Mouse (Mus musculus) heart, adult 2 months (tissue): ENCODE results near the gene Lars2. TPM values are rescaled to one million over a fixed set of nuclear protein-coding genes. Genes with fewer than 3 reads are reported as not detected.

Experiments used
- DNase-seq, 2 experiments: peaks; one replicate each; pipeline ENCODE4 v3.0.0; 2021
- H3K27ac ChIP-seq: fragments of 200-600 bp; 2 replicates; pipeline ENCODE4 v1.8.1; 2022
- H3K27me3 ChIP-seq: fragments of 200-500 bp; 2 replicates; pipeline ENCODE4 v1.6.1; 2012; ENCODE audit warnings: mild to moderate bottlenecking, low read length, inconsistent platforms, mixed read lengths; ENCODE audit not compliant: control insufficient read depth, insufficient read depth
- H3K36me3 ChIP-seq: fragments of 200-500 bp; 2 replicates; pipeline ENCODE4 v1.6.1; 2012; ENCODE audit warnings: low read length, inconsistent platforms; ENCODE audit not compliant: control insufficient read depth, insufficient read depth
- H3K4me1 ChIP-seq: fragments of 200-500 bp; 2 replicates; pipeline ENCODE4 v1.6.1; 2011; ENCODE audit warnings: low read length; ENCODE audit not compliant: control insufficient read depth, insufficient read depth
- H3K4me3 ChIP-seq: fragments of 200-600 bp; 2 replicates; pipeline ENCODE4 v1.8.1; 2022
- H3K79me2 ChIP-seq: fragments of 200-500 bp; replicated peaks from 2 replicates; pipeline ENCODE4 v1.6.1; 2012; ENCODE audit warnings: mild to moderate bottlenecking, inconsistent platforms, low read length, moderate library complexity, mixed read lengths; ENCODE audit not compliant: control insufficient read depth, insufficient read depth
- H3K9ac ChIP-seq: fragments of 200-500 bp; 2 replicates; pipeline ENCODE4 v1.6.1; 2012; ENCODE audit warnings: low read depth, mild to moderate bottlenecking, control low read depth, inconsistent platforms, low read length, mixed read lengths
- CTCF ChIP-seq: fragments of 200-600 bp; IDR thresholded peaks from 2 replicates; pipeline ENCODE4 v1.8.1; 2022; ENCODE audit warnings: antibody characterized with exemption, mild to moderate bottlenecking, moderate library complexity
- EP300 ChIP-seq: fragments of 200-500 bp; IDR thresholded peaks from 2 replicates; pipeline ENCODE4 v1.6.1; 2011; ENCODE audit warnings: low read depth, low read length, control low read depth; ENCODE audit not compliant: insufficient read depth
- POLR2A ChIP-seq: fragments of 200-500 bp; IDR thresholded peaks from 2 replicates; pipeline ENCODE4 v1.6.1; 2011; ENCODE audit warnings: mild to moderate bottlenecking, low read depth, low read length, control low read depth; ENCODE audit not compliant: insufficient read depth
- WGBS: fragments of 180-500 bp; shearing (Covaris S2); methylation state at CpG from one replicate; pipeline ENCODE4 v1.1.7; 2018; 5-methylcytosine and 5-hydroxymethylcytosine counted together
- intact Hi-C: fragments of 180-260 bp; cut with DNase I; formaldehyde crosslinking; loops from one replicate; pipeline ENCODE4 v1.15.1; 2025
- polyA plus RNA-seq: library from polyadenylated mRNA; depleted of rRNA; stranded (reverse); fragments of >200 nt; gene quantifications from 2 replicates; pipeline ENCODE4 v1.2.3, GENCODE M21; 2012
- total RNA-seq, 2 experiments: library from RNA; stranded (reverse); gene quantifications; 2 replicates each; pipeline ENCODE4 v1.2.3; 2021

The Lars2 gene
- total and polyA plus RNA-seq, 3 experiments: 147 to 906 (median 397) TPM

- Histone ChIP-seq H3K27me3 (no peaks in the 10 kb centered on the region), H3K27ac (no peak overlapping the region), H3K79me2 (no peaks in the 10 kb centered on the region), H3K36me3 (no peaks in the 10 kb centered on the region), H3K4me1 (peaks cover 2% of the 10 kb centered on the region; the same call in 1 of the 2 replicates), H3K4me3 (no peak overlapping the region), H3K9ac (no peak overlapping the region)
- WGBS: 71% methylated on average over 1 of the region's 1 CpGs
- DNase-seq: no peak
- TF ChIP-seq EP300 (no peak), CTCF (no peak), POLR2A (no peak)
- intact Hi-C loops: loop anchor here (5.0 to 10.0 kb wide), 3 partner anchors 108 to 211 kb away; partner anchors contain the start of genes Clec3b and Sacm1l
Observed at GRCm38 (mm10) chr9:123365353-123365752, 1.4 kb upstream of the Lars2 start.

GRCm38 (mm10) chr9:123365942-123366707 is 602 bp upstream of the Lars2 start:
- H3K79me2 ChIP-seq: no peaks in the 10 kb centered on the region
- 42% methylated on average over 9 of the region's 9 CpGs for WGBS
- TF ChIP-seq POLR2A (no peak), EP300 (no peak), CTCF (no peak)
- H3K4me1 ChIP-seq: peaks cover 2% of the 10 kb centered on the region; the same call in 1 of the 2 replicates
- H3K9ac ChIP-seq: peak overlapping the region; percentile 48
- intact Hi-C loops: loop anchor here (5.0 to 10.0 kb wide), 3 partner anchors 109 to 211 kb away; partner anchors contain the start of genes Clec3b and Sacm1l
- H3K27ac ChIP-seq: peak overlapping the region; percentile 15; the same call in 1 of the 2 replicates
- no peaks in the 10 kb centered on the region for H3K27me3 ChIP-seq
- no peaks in the 10 kb centered on the region for H3K36me3 ChIP-seq
- no peak for DNase-seq
- peak overlapping the region; percentile 88 for H3K4me3 ChIP-seq

GRCm38 (mm10) chr9:123367636-123368035 is 909 bp downstream of the Lars2 start:
- H3K4me1 ChIP-seq: peaks cover 2% of the 10 kb centered on the region; the same call in 1 of the 2 replicates
- H3K79me2 ChIP-seq: no peaks in the 10 kb centered on the region
- H3K4me3 ChIP-seq: no peak overlapping the region
- intact Hi-C loops: loop anchor here (5.0 to 10.0 kb wide), 3 partner anchors 110 to 213 kb away; partner anchors contain the start of genes Clec3b and Sacm1l
- H3K27me3 ChIP-seq: no peaks in the 10 kb centered on the region
- no peak for DNase-seq
- no peak overlapping the region for H3K27ac ChIP-seq
- peak; percentile 20; the same call in 1 of the 2 replicates for TF ChIP-seq CTCF
- TF ChIP-seq EP300: no peak
- H3K36me3 ChIP-seq: no peaks in the 10 kb centered on the region
- no peak overlapping the region for H3K9ac ChIP-seq

- no peaks in the 10 kb centered on the region for H3K36me3 ChIP-seq
- no peaks in the 10 kb centered on the region for H3K27me3 ChIP-seq
- WGBS: 89% methylated on average over 5 of the region's 5 CpGs
- H3K27ac ChIP-seq: no peak overlapping the region
- no peaks in the 10 kb centered on the region for H3K79me2 ChIP-seq
- no peak for DNase-seq
- H3K4me1 ChIP-seq: no peaks in the 10 kb centered on the region
- H3K4me3 ChIP-seq: no peak overlapping the region
- intact Hi-C loops: no loop called here
- TF ChIP-seq EP300 (no peak), POLR2A (no peak), CTCF (no peak)
- no peak overlapping the region for H3K9ac ChIP-seq
Observed at GRCm38 (mm10) chr9:123382399-123382798, 15.7 kb downstream of the Lars2 start.

- Histone ChIP-seq H3K4me1 (no peaks in the 10 kb centered on the region), H3K79me2 (no peaks in the 10 kb centered on the region), H3K27ac (no peak overlapping the region), H3K9ac (no peak overlapping the region), H3K4me3 (no peak overlapping the region), H3K27me3 (no peaks in the 10 kb centered on the region), H3K36me3 (no peaks in the 10 kb centered on the region)
- intact Hi-C loops: no loop called here
- WGBS: 91% methylated on average over 3 of the region's 3 CpGs
- TF ChIP-seq POLR2A: no peak
- no peak for TF ChIP-seq CTCF
- no peak for TF ChIP-seq EP300
- no peak for DNase-seq
Observed at GRCm38 (mm10) chr9:123384696-123385095, 18.0 kb downstream of the Lars2 start.

- no peak for TF ChIP-seq CTCF
- no peak for TF ChIP-seq EP300
- TF ChIP-seq POLR2A: no peak
- DNase-seq: no peak
- H3K79me2 ChIP-seq: no peaks in the 10 kb centered on the region
- H3K36me3 ChIP-seq: no peaks in the 10 kb centered on the region
- no peaks in the 10 kb centered on the region for H3K4me1 ChIP-seq
- intact Hi-C loops: no loop called here
- no peak overlapping the region for H3K27ac ChIP-seq
- H3K9ac ChIP-seq: no peak overlapping the region
- no peaks in the 10 kb centered on the region for H3K27me3 ChIP-seq
- no peak overlapping the region for H3K4me3 ChIP-seq
- WGBS: 87% methylated on average over 5 of the region's 5 CpGs
Observed at GRCm38 (mm10) chr9:123385352-123386198, 18.8 kb downstream of the Lars2 start.
